Mouse (Mus musculus) limb, embryonic 15.5 days (tissue): ENCODE measurements around the gene Atp8b4. TPM values are rescaled to one million over a fixed set of nuclear protein-coding genes. Genes with fewer than 3 reads are reported as not detected.

Experiments
- ATAC-seq: fragments of 200-750 bp; cut with Nextera tagmentation; 2 replicates; pipeline ENCODE4 v1.8.0; 2017; ENCODE audit warnings: low read depth, moderate TSS enrichment; ENCODE audit not compliant: insufficient number of reproducible peaks, low FRiP score, low TSS enrichment
- H3K27ac ChIP-seq: fragments of 300-500 bp; sonication (generic); 2 replicates; pipeline ENCODE4 v1.5.1; 2015; ENCODE audit warnings: moderate library complexity, mild to moderate bottlenecking, inconsistent platforms
- H3K27me3 ChIP-seq: fragments of 300-500 bp; sonication (generic); 2 replicates; pipeline ENCODE4 v1.6.1; 2015; ENCODE audit warnings: inconsistent platforms
- H3K36me3 ChIP-seq: fragments of 300-500 bp; sonication (generic); 2 replicates; pipeline ENCODE4 v1.6.1; 2015; ENCODE audit warnings: inconsistent platforms
- H3K4me1 ChIP-seq: fragments of 300-500 bp; sonication (generic); 2 replicates; pipeline ENCODE4 v1.6.1; 2015; ENCODE audit warnings: inconsistent platforms
- H3K4me2 ChIP-seq: fragments of 300-500 bp; sonication (generic); 2 replicates; pipeline ENCODE4 v1.6.1; 2015; ENCODE audit warnings: mild to moderate bottlenecking, inconsistent platforms
- H3K4me3 ChIP-seq: fragments of 300-500 bp; sonication (generic); 2 replicates; pipeline ENCODE4 v1.5.1; 2015; ENCODE audit warnings: mild to moderate bottlenecking, inconsistent platforms
- H3K9ac ChIP-seq: fragments of 300-500 bp; sonication (generic); 2 replicates; pipeline ENCODE4 v1.6.1; 2015; ENCODE audit warnings: inconsistent platforms
- H3K9me3 ChIP-seq: fragments of 300-500 bp; sonication (generic); 2 replicates; pipeline ENCODE4 v1.6.1; 2016; ENCODE audit warnings: inconsistent platforms
- WGBS: fragments of 180-500 bp; shearing (Covaris S2); methylation state at CpG from one replicate; pipeline ENCODE4 v1.1.7; 2015; 5-methylcytosine and 5-hydroxymethylcytosine counted together
- polyA plus RNA-seq: library from polyadenylated mRNA; unstranded; fragments of >200 nt; fragmentation: Nextera tagmentation; extraction: Ambion mirVana; gene quantifications from 2 replicates; pipeline ENCODE4 v1.2.1, GENCODE M21; 2015

The Atp8b4 gene
- polyA plus RNA-seq, 1 experiment from 2014 or later, result 0.77 TPM

DNA sequence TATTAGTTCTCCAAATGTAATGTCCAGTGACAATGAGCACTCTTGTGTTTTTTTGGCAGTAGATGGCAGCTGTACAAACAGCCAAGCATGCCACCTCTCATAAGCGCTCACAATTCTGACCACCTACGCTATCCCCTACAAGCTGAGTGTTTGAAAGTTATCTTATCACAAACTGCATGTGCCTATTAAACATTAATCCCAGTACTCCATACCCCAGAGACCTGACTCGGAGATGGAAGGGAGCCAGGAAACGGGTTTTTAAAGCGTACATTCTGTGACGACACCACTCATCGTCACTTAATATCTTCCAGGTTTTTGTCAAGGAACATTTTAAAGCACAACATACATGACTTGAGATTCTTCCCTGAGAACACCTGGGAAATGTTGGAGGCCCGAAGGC lies 128.8 kb downstream of the Atp8b4 start:
- ATAC-seq, result no peak
- 64% methylated on average over 8 of the region's 8 CpGs for WGBS
- no peaks in the 10 kb centered on the region for H3K36me3 ChIP-seq

DNA sequence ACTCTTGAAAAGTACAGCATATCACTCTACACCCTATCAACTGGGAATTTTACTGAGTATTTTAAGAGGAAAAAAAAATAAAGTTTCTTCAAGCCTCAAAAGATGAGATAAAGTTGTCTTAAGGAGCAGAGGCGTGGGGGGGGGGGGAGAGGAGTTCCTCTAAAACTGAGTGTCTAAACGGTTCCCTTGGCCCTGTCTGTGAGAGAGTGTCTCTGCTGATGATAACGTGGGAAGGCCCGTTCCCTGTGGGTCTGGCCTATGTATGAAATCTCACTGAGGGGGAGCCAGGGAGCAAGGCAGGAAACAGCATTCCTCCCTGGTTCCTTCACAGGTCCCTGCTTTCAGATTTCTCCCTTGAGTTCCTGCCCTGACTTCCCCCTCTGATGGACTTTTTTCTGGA lies 130.7 kb downstream of the Atp8b4 start:
- H3K9me3 ChIP-seq, result no peaks in the 10 kb centered on the region
- H3K4me2 ChIP-seq, result no peak overlapping the region
- no peak overlapping the region for H3K9ac ChIP-seq
- H3K27me3 ChIP-seq, result no peaks in the 10 kb centered on the region
- 44% methylated on average over 4 of the region's 4 CpGs for WGBS
- H3K4me1 ChIP-seq, result no peaks in the 10 kb centered on the region
- no peaks in the 10 kb centered on the region for H3K36me3 ChIP-seq
- no peak for ATAC-seq
- H3K4me3 ChIP-seq, result no peak overlapping the region
- H3K27ac ChIP-seq, result no peak overlapping the region

More for the DNA sequence above, 128.8 kb downstream of the Atp8b4 start:
- Histone ChIP-seq H3K27me3 (no peaks in the 10 kb centered on the region), H3K4me1 (no peaks in the 10 kb centered on the region), H3K4me3 (no peak overlapping the region), H3K9ac (no peak overlapping the region), H3K4me2 (no peak overlapping the region), H3K27ac (no peak overlapping the region), H3K9me3 (no peaks in the 10 kb centered on the region)

DNA sequence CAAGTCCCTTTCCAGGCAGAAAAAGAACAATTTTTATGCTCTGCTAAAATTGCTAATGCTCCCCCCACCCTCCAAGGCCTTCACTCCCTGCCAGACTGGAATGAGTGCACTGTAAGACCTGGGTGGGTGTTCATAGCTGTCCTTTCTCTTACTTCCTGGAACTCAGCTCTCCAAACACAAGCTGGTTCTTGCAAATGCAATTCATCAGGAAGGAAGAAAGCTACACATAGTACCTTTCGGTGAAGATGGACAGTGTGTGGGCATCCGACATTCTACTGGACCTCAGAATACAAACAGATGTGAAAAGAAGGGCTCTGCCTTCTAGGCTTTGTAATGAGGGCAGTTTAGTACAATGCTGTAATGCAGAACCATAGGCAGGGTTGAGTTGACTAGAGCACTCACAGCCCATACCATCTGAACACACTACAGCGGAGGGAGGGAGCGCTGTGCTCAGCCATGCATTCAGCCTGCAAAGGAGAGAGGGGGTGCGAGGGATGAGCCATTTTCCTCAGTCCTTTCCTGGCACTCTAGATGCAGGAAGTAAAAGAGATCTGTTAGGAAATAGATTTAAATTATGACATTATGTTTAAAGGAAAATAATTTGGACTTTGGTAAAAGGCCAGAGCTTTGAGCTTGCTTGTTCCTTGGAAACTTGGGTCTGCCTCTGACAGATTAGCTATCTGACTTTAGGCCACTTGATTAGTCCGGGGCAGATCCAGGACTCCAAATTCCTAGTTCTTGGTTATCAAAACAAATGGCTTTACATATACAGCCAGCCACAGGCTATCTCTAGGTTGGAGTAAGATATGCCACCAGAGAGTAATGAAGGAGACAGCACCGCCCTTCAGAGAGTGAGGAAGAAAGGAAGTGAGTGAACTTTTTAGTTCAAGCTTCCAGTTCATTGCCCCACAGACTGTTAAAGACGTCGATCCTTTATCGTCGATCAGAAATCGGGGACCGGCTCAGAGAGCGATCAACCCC lies 136.4 kb downstream of the Atp8b4 start:
- no peak for ATAC-seq
- no peaks in the 10 kb centered on the region for H3K27me3 ChIP-seq
- H3K9ac ChIP-seq, result no peak overlapping the region
- no peak overlapping the region for H3K4me2 ChIP-seq
- no peaks in the 10 kb centered on the region for H3K36me3 ChIP-seq
- H3K4me1 ChIP-seq, result peaks cover 8% of the 10 kb centered on the region
- no peak overlapping the region for H3K27ac ChIP-seq
- WGBS, result 86% methylated on average over 14 of the region's 14 CpGs
- no peak overlapping the region for H3K4me3 ChIP-seq
- H3K9me3 ChIP-seq, result no peaks in the 10 kb centered on the region

DNA sequence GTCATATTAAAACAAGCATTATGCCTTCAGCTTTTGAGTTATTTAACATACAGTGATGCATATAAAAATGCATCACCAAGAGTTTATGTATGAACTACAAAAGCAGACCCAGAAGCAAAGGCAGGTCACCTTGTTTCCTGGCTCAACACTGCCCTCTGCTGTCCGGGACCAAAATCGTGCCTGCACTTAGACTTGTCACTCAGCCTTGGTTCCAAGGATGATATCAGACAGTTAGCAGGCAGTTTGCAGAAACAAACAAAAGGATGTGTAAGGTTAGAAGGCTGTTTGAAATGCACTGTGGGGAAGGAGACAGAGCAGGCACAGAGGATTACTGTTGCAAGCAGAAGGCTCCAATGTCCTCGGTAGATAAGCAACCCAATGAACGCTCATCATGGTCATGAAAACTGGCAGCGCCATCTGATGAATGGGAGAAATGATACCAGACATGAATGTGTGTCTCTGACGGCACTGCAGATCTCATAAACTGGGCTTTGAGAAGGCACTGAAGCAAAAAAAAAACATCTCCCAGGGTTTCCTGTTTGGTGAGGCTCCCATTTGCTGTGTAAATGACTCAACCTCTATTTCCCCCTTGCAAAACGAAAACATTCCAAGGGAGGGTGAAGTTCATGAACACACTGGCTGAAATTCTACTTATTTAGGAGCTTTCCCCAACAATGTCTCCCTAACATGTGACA lies 137.3 kb downstream of the Atp8b4 start:
- Histone ChIP-seq H3K27me3 (no peaks in the 10 kb centered on the region), H3K4me3 (no peak overlapping the region), H3K27ac (no peak overlapping the region), H3K4me2 (no peak overlapping the region), H3K9ac (no peak overlapping the region), H3K9me3 (no peaks in the 10 kb centered on the region), H3K36me3 (no peaks in the 10 kb centered on the region), H3K4me1 (peaks cover 8% of the 10 kb centered on the region)
- ATAC-seq, result 0 out of 2 replicates have a peak, but pooled peaks have one; percentile 40
- 45% methylated on average over 7 of the region's 7 CpGs for WGBS

DNA sequence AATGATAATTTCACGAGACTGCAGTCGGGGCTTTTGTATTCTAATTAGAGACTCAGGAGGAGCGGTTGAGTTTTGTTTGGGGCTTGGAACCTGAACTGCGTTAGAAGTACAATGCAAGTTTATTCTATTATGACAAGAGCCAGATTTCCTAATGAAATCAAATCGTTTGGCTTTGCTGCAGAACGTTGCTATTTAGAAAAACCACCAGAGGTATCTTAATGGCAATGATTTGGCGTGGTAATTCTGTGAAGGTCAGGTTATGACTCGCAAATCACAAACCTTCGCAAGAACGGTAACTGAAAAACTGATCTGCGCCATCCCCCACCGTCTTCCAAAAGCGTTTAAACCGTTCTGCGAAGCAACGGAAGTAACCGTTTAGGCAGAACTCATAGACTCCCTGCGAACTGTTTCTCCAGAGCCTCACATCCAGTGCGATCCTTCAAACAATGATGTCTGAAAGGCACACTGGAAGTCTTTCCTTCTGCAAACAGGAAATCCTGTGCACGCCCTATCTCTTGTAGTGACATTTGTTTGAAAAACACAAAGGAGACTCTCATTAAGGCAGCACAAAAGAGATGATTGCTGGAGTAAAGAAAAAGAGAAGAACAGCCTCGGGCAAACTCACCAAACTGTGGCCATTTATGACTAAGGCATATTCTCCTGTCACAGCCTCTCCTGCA lies 139.2 kb downstream of the Atp8b4 start:
- Histone ChIP-seq H3K4me2 (no peak overlapping the region), H3K27ac (peak overlapping the region; percentile 79)
- 61% methylated on average over 21 of the region's 21 CpGs for WGBS

DNA sequence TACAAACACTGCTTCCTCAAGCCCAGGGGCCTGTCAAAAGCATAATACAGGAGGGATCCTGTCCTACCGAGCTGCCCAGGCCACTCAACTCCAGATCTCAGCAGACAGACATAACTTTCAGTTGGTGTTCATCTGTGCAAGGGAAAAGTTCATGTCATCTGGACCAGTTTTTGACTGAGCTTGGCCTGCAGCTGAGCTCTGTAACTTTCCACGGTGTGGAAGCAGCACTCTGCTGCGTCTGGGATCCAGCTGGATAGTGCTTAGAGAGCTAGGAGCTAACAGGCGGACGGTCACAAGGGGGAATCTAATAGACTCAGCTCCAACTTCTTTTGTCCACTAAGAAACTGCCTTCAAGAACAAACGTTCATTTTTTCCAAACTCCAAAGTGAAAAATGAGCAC lies 139.8 kb downstream of the Atp8b4 start:
- no peaks in the 10 kb centered on the region for H3K9me3 ChIP-seq
- no peak overlapping the region for H3K4me3 ChIP-seq
- no peak overlapping the region for H3K4me2 ChIP-seq
- peak overlapping the region; percentile 79 for H3K27ac ChIP-seq
- 27% methylated on average over 6 of the region's 6 CpGs for WGBS
- ATAC-seq, result peak; percentile 72
- H3K4me1 ChIP-seq, result peaks cover 8% of the 10 kb centered on the region
- H3K27me3 ChIP-seq, result no peaks in the 10 kb centered on the region
- H3K9ac ChIP-seq, result no peak overlapping the region
- no peaks in the 10 kb centered on the region for H3K36me3 ChIP-seq

More for the DNA sequence above, 139.2 kb downstream of the Atp8b4 start:
- H3K9ac ChIP-seq, result no peak overlapping the region
- ATAC-seq, result no peak
- H3K9me3 ChIP-seq, result no peaks in the 10 kb centered on the region
- peaks cover 8% of the 10 kb centered on the region for H3K4me1 ChIP-seq
- H3K4me3 ChIP-seq, result no peak overlapping the region
- no peaks in the 10 kb centered on the region for H3K27me3 ChIP-seq
- no peaks in the 10 kb centered on the region for H3K36me3 ChIP-seq

DNA sequence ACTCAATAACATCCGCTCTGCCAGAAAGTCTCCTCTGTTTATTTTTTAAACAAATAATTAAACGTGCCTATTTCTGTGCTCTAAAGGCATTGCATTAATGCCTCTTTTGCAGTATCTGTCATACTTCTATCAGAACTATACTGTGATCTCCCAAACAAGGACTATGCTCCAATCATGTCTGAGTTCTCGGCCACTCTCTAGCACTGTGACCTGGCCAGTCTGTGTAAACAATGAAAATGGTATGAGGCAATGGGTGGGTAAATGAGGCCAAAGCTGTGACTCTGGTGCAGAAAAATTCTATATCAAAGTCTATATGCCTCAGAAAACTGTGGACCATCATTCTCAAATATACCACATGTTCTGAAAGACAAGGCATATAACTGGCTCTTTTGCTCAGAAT lies 140.5 kb downstream of the Atp8b4 start:
- Histone ChIP-seq H3K4me1 (peaks cover 8% of the 10 kb centered on the region), H3K4me2 (no peak overlapping the region), H3K9ac (no peak overlapping the region), H3K9me3 (no peaks in the 10 kb centered on the region), H3K27ac (no peak overlapping the region), H3K4me3 (no peak overlapping the region), H3K36me3 (no peaks in the 10 kb centered on the region), H3K27me3 (no peaks in the 10 kb centered on the region)
- WGBS, result 89% methylated on average over 3 of the region's 3 CpGs
- ATAC-seq, result no peak

DNA sequence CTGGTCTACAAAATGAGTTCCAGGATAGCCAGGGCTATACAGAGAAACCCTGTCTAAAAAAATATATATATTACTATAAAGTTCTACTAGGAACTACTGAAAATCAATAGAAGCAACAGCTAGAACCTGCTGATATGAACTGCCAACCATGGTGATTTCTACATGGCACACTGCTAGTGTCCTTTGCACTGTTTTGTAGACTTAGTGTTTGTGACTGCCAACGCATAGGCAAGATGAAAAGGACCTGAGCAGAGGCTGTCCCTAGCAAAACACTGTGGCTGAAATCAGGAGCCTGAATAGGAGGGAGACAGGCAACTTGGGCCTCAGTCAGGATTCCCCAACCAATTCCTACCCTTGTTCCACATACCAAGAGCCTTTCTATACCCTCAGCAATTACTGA lies 141.2 kb downstream of the Atp8b4 start:
- Histone ChIP-seq H3K4me1 (peaks cover 8% of the 10 kb centered on the region), H3K36me3 (no peaks in the 10 kb centered on the region), H3K9me3 (no peaks in the 10 kb centered on the region), H3K4me2 (no peak overlapping the region), H3K27me3 (no peaks in the 10 kb centered on the region), H3K9ac (no peak overlapping the region), H3K27ac (no peak overlapping the region), H3K4me3 (no peak overlapping the region)
- no peak for ATAC-seq
- 84% methylated on average over 1 of the region's 1 CpGs for WGBS

DNA sequence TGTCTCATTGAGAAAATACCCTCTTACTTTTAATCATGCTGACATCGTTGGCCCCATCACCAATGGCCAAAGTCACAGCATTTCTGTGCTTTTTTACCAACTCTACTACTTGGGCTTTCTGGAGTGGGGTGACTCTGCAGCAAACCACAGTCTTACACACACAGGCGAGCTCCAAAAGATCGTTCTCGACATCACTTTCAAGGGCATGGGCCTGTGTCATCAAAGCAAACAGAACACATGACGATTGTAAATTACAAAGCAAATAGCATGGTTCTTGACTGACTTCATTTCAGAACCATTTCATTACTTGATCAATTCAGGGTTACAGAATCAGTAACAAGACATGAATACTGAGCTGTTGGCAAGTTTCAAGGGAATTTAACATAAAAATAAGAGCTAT lies 141.7 kb downstream of the Atp8b4 start:
- H3K27me3 ChIP-seq, result no peaks in the 10 kb centered on the region
- H3K4me1 ChIP-seq, result peaks cover 4% of the 10 kb centered on the region
- H3K27ac ChIP-seq, result no peak overlapping the region
- H3K4me3 ChIP-seq, result no peak overlapping the region
- no peaks in the 10 kb centered on the region for H3K9me3 ChIP-seq
- no peak overlapping the region for H3K9ac ChIP-seq
- ATAC-seq, result no peak
- 85% methylated on average over 5 of the region's 5 CpGs for WGBS
- no peak overlapping the region for H3K4me2 ChIP-seq
- H3K36me3 ChIP-seq, result no peaks in the 10 kb centered on the region

DNA sequence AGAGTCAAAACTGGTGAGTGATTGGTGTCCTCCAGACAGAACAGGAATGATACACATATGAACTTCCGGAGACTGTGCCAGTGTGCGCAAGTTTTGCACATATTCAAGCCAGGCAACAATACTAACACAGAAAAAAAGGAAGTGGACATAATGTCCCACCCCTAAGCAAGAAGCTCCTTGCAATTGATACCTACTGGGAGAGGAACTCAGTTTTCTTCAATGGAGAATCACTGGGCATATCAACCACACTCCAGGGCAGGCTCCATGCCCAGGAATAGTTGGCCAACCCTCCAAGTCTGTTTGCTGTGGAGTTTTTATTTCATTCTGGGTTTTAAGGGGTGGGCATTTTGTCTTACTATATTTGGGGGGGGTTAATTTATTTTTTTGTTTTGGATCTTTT lies 145.2 kb downstream of the Atp8b4 start:
- H3K4me1 ChIP-seq, result no peaks in the 10 kb centered on the region
- WGBS, result 98% methylated on average over 2 of the region's 2 CpGs

DNA sequence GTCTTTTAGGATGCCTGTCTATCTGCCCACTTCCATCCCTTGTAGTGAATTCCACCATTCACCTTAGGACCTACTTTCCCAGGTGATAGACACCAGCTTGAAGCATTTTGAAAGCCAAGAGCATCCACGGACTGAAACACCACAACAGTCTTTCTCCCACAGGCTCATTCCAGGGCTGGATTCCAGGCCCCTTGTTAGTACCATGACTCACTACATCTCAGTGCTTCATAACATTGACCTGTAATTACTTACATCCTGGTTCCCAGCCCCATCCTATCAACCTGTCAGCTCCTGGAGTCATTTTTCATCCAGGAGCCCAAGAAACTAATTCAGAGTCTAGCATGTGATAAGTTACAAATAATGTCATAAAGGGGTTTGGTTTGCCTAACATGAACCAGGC lies 148.7 kb downstream of the Atp8b4 start:
- WGBS, result 47% methylated on average over 1 of the region's 1 CpGs
- Histone ChIP-seq H3K4me1 (no peaks in the 10 kb centered on the region), H3K4me3 (no peak overlapping the region)

More for the DNA sequence above, 145.2 kb downstream of the Atp8b4 start:
- Histone ChIP-seq H3K27ac (no peak overlapping the region), H3K4me3 (no peak overlapping the region), H3K27me3 (no peaks in the 10 kb centered on the region), H3K36me3 (no peaks in the 10 kb centered on the region), H3K4me2 (no peak overlapping the region), H3K9me3 (no peaks in the 10 kb centered on the region), H3K9ac (no peak overlapping the region)
- no peak for ATAC-seq

More for the DNA sequence above, 148.7 kb downstream of the Atp8b4 start:
- Histone ChIP-seq H3K27ac (no peak overlapping the region), H3K27me3 (no peaks in the 10 kb centered on the region), H3K36me3 (no peaks in the 10 kb centered on the region), H3K9me3 (no peaks in the 10 kb centered on the region), H3K9ac (no peak overlapping the region), H3K4me2 (no peak overlapping the region)
- ATAC-seq, result no peak
